Mouse (Mus musculus): ENCODE data around the gene Rec114. TPM values are rescaled to one million over a fixed set of nuclear protein-coding genes. Genes with fewer than 3 reads are reported as not detected.

Rec114 gene
- polyA plus RNA-seq, 1 experiment from 2014 or later = 0.79 TPM

DNA sequence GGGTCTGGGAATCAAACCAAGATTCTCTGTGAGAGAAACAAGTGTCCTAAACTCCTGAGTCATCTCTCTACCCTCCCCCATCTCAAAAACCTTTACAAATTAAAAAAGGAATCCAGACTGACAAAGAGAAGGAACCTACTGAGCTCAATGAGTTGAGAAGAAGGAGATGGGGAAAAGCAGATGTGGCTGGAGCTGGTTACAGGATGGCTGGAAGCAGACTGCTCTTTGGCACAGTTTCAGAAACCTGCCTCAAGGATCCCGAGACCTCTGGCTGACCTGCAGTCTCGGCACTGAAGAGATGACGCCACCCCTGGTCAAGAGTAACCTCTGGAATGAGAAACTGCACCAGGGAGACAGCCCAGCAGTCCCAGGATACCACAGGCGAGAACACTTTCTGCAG lies 71.3 kb downstream of the Rec114 start:
- no peak overlapping the region for H3K4me3 ChIP-seq (ENCODE audit: low read depth, low read length)
- H3K4me1 ChIP-seq (replicated peaks; ENCODE audit: control insufficient read depth, insufficient read depth) = no peaks in the 10 kb centered on the region
- no peak overlapping the region for H3K4me2 ChIP-seq (replicated peaks; ENCODE audit: low read depth)
- H3K36me3 ChIP-seq (ENCODE audit: control insufficient read depth, insufficient read depth, low read length) = no peaks in the 10 kb centered on the region
- DNase-seq (ENCODE audit: low spot score) (no peak), ATAC-seq (ENCODE audit: low FRiP score, low TSS enrichment) (0 out of 2 replicates have a peak, but pooled peaks have one; percentile 32)
- 28% methylated on average over 4 of the region's 4 CpGs for WGBS
- H3K27me3 ChIP-seq (ENCODE audit: control insufficient read depth, insufficient read depth, low read length) = no peaks in the 10 kb centered on the region
- H3K27ac ChIP-seq (replicated peaks) = no peak overlapping the region
- no peak overlapping the region for H3K9ac ChIP-seq (ENCODE audit: low read length)
- TF ChIP-seq CTCF (IDR thresholded peaks at IDR 0.05; ENCODE audit: low read depth) (no peak), EP300 (optimal IDR thresholded peaks at IDR 0.05) (no peak)
- H3K9me3 ChIP-seq (ENCODE audit: control insufficient read depth, low read length) = no peaks in the 10 kb centered on the region

- no peak for TF ChIP-seq CTCF (IDR thresholded peaks at IDR 0.05; ENCODE audit: low read depth)
- TF ChIP-seq EP300 (optimal IDR thresholded peaks at IDR 0.05) = no peak
- H3K9me3 ChIP-seq (ENCODE audit: control insufficient read depth, low read length) = no peaks in the 10 kb centered on the region
- 0 out of 2 replicates have a peak, but pooled peaks cover 2% of the 10 kb centered on the region for H3K36me3 ChIP-seq (ENCODE audit: control insufficient read depth, insufficient read depth, low read length)
- no peak overlapping the region for H3K27ac ChIP-seq (replicated peaks)
- H3K4me2 ChIP-seq (replicated peaks; ENCODE audit: low read depth) = no peak overlapping the region
- no peak for DNase-seq (ENCODE audit: low spot score)
- 92% methylated on average over 6 of the region's 6 CpGs for WGBS
- no peak for ATAC-seq (ENCODE audit: low FRiP score, low TSS enrichment)
- H3K27me3 ChIP-seq (ENCODE audit: control insufficient read depth, insufficient read depth, low read length) = no peaks in the 10 kb centered on the region
- H3K4me1 ChIP-seq (replicated peaks; ENCODE audit: control insufficient read depth, insufficient read depth) = no peaks in the 10 kb centered on the region
- no peak overlapping the region for H3K9ac ChIP-seq (ENCODE audit: low read length)
- no peak overlapping the region for H3K4me3 ChIP-seq (ENCODE audit: low read depth, low read length)
These were observed 73.9 kb downstream of the Rec114 start for GRCm38 (mm10) chr9:58669819-58670218.

DNA sequence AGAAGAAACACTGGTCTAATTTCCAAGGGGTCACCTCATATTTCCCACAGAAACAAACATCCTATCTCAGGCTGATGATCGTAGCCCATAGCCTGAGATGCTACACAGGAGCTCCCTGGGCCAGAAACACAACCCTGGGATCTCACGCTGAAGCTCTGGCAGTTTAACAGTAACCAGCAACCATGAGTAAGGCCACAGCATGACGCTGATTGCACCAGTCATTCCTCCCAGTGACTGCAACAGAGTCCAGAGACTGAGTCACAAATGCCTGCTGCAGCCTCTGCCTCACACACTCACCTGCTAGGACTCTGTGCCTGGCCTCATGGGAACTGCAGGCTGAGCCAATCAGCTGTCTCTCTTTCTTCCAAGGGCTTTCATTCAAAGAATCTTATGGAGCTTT lies 74.7 kb downstream of the Rec114 start:
- ATAC-seq (ENCODE audit: low FRiP score, low TSS enrichment) (no peak), DNase-seq (ENCODE audit: low spot score) (no peak)
- peaks cover 4% of the 10 kb centered on the region; the same call in 1 of the 2 replicates for H3K36me3 ChIP-seq (ENCODE audit: control insufficient read depth, insufficient read depth, low read length)
- no peak overlapping the region for H3K9ac ChIP-seq (ENCODE audit: low read length)
- H3K4me3 ChIP-seq (ENCODE audit: low read depth, low read length) = no peak overlapping the region
- H3K4me1 ChIP-seq (replicated peaks; ENCODE audit: control insufficient read depth, insufficient read depth) = no peaks in the 10 kb centered on the region
- no peaks in the 10 kb centered on the region for H3K27me3 ChIP-seq (ENCODE audit: control insufficient read depth, insufficient read depth, low read length)
- H3K4me2 ChIP-seq (replicated peaks; ENCODE audit: low read depth) = no peak overlapping the region
- H3K9me3 ChIP-seq (ENCODE audit: control insufficient read depth, low read length) = no peaks in the 10 kb centered on the region
- TF ChIP-seq EP300 (optimal IDR thresholded peaks at IDR 0.05) (no peak), CTCF (IDR thresholded peaks at IDR 0.05; ENCODE audit: low read depth) (no peak)
- WGBS = 61% methylated on average over 3 of the region's 3 CpGs
- no peak overlapping the region for H3K27ac ChIP-seq (replicated peaks)

GRCm38 (mm10) chr9:58668171-58668570 lies 75.6 kb downstream of the Rec114 start:
- Histone ChIP-seq H3K27me3 (ENCODE audit: control insufficient read depth, insufficient read depth, low read length) (no peaks in the 10 kb centered on the region), H3K9me3 (ENCODE audit: control insufficient read depth, low read length) (no peaks in the 10 kb centered on the region), H3K9ac (ENCODE audit: low read length) (no peak overlapping the region), H3K4me1 (replicated peaks; ENCODE audit: control insufficient read depth, insufficient read depth) (no peaks in the 10 kb centered on the region), H3K4me3 (ENCODE audit: low read depth, low read length) (no peak overlapping the region), H3K36me3 (ENCODE audit: control insufficient read depth, insufficient read depth, low read length) (peaks cover 4% of the 10 kb centered on the region; the same call in 1 of the 2 replicates), H3K27ac (replicated peaks) (no peak overlapping the region), H3K4me2 (replicated peaks; ENCODE audit: low read depth) (no peak overlapping the region)
- 95% methylated on average over 3 of the region's 3 CpGs for WGBS
- DNase-seq (ENCODE audit: low spot score) = no peak
- TF ChIP-seq EP300 (optimal IDR thresholded peaks at IDR 0.05) = no peak
- TF ChIP-seq CTCF (IDR thresholded peaks at IDR 0.05; ENCODE audit: low read depth) = no peak
- no peak for ATAC-seq (ENCODE audit: low FRiP score, low TSS enrichment)

DNA sequence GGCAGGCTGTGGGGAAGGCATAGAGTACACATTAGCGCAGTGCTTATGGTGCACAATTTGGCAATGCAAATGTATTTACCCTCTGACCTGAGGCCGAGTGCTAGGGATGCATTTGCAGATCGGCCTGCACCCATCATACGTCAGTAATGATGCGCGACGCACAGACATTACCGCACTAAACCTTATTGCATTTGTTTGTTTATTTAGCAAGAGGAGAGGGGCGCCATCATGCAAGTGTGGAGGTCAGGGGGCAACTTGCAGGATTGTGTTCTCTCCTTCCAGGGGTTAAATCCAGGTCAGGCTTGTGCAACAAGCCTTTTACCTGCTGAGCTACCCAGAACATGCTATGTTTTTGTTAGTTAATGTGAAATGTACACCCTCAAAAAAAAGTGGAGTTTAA lies 76.5 kb downstream of the Rec114 start:
- no peak overlapping the region for H3K27ac ChIP-seq (replicated peaks)
- no peak overlapping the region for H3K4me3 ChIP-seq (ENCODE audit: low read depth, low read length)
- H3K36me3 ChIP-seq (ENCODE audit: control insufficient read depth, insufficient read depth, low read length) = peaks cover 4% of the 10 kb centered on the region; the same call in 1 of the 2 replicates
- H3K4me1 ChIP-seq (replicated peaks; ENCODE audit: control insufficient read depth, insufficient read depth) = no peaks in the 10 kb centered on the region
- H3K9me3 ChIP-seq (ENCODE audit: control insufficient read depth, low read length) = no peaks in the 10 kb centered on the region
- DNase-seq (ENCODE audit: low spot score) (no peak), ATAC-seq (ENCODE audit: low FRiP score, low TSS enrichment) (no peak)
- 68% methylated on average over 9 of the region's 9 CpGs for WGBS
- TF ChIP-seq EP300 (optimal IDR thresholded peaks at IDR 0.05) (no peak), CTCF (IDR thresholded peaks at IDR 0.05; ENCODE audit: low read depth) (no peak)
- no peak overlapping the region for H3K4me2 ChIP-seq (replicated peaks; ENCODE audit: low read depth)
- H3K27me3 ChIP-seq (ENCODE audit: control insufficient read depth, insufficient read depth, low read length) = no peaks in the 10 kb centered on the region
- H3K9ac ChIP-seq (ENCODE audit: low read length) = no peak overlapping the region

GRCm38 (mm10) chr9:58666191-58666590 lies 77.6 kb downstream of the Rec114 start:
- Histone ChIP-seq H3K27ac (replicated peaks) (no peak overlapping the region), H3K9me3 (ENCODE audit: control insufficient read depth, low read length) (no peaks in the 10 kb centered on the region), H3K4me3 (ENCODE audit: low read depth, low read length) (no peak overlapping the region), H3K36me3 (ENCODE audit: control insufficient read depth, insufficient read depth, low read length) (peaks cover 4% of the 10 kb centered on the region; the same call in 1 of the 2 replicates), H3K9ac (ENCODE audit: low read length) (no peak overlapping the region), H3K4me1 (replicated peaks; ENCODE audit: control insufficient read depth, insufficient read depth) (no peaks in the 10 kb centered on the region), H3K4me2 (replicated peaks; ENCODE audit: low read depth) (no peak overlapping the region), H3K27me3 (ENCODE audit: control insufficient read depth, insufficient read depth, low read length) (no peaks in the 10 kb centered on the region)
- 58% methylated on average over 9 of the region's 9 CpGs for WGBS
- no peak for DNase-seq (ENCODE audit: low spot score)
- TF ChIP-seq EP300 (optimal IDR thresholded peaks at IDR 0.05) = no peak
- TF ChIP-seq CTCF (IDR thresholded peaks at IDR 0.05; ENCODE audit: low read depth) = peak; percentile 52
- no peak for ATAC-seq (ENCODE audit: low FRiP score, low TSS enrichment)
